Mouse (Mus musculus): ENCODE data around the gene Sdhaf2. TPM values are rescaled to one million over a fixed set of nuclear protein-coding genes. Genes with fewer than 3 reads are reported as not detected.

The Sdhaf2 gene
- polyA plus RNA-seq, 1 experiment from 2014 or later = 70.1 TPM

- DNase-seq (ENCODE audit: low spot score) = no peak
Measured at GRCm38 (mm10) chr19:10500581-10500980, 25.4 kb downstream of the Sdhaf2 start.

GRCm38 (mm10) chr19:10497512-10498160 is 28.3 kb downstream of the Sdhaf2 start:
- DNase-seq (ENCODE audit: low spot score) = no peak

GRCm38 (mm10) chr19:10496976-10497375 is 29.0 kb downstream of the Sdhaf2 start:
- DNase-seq (ENCODE audit: low spot score) = no peak

GRCm38 (mm10) chr19:10495670-10496069 is 30.3 kb downstream of the Sdhaf2 start:
- no peak for DNase-seq (ENCODE audit: low spot score)

- peak; percentile 49 for DNase-seq (ENCODE audit: low spot score)
Measured at GRCm38 (mm10) chr19:10486264-10486738, 39.6 kb downstream of the Sdhaf2 start.

- no peak for DNase-seq (ENCODE audit: low spot score)
Measured at GRCm38 (mm10) chr19:10482703-10483102, 43.2 kb downstream of the Sdhaf2 start, which contains the start of gene Ppp1r32. TSS of gene Ppp1r32 (minus strand) at chr19:10482928.

GRCm38 (mm10) chr19:10479541-10479940 is 46.4 kb downstream of the Sdhaf2 start:
- DNase-seq (ENCODE audit: low spot score) = peak; percentile 68

- DNase-seq (ENCODE audit: low spot score) = no peak
Measured at GRCm38 (mm10) chr19:10473779-10474178, 52.2 kb downstream of the Sdhaf2 start.

- DNase-seq (ENCODE audit: low spot score) = no peak
Measured at GRCm38 (mm10) chr19:10472958-10473357, 53.0 kb downstream of the Sdhaf2 start.

- no peak for DNase-seq (ENCODE audit: low spot score)
Measured at GRCm38 (mm10) chr19:10469171-10469658, 56.7 kb downstream of the Sdhaf2 start.

GRCm38 (mm10) chr19:10464427-10464826 is 61.5 kb downstream of the Sdhaf2 start:
- DNase-seq (ENCODE audit: low spot score) = no peak

GRCm38 (mm10) chr19:10461584-10461983 is 64.4 kb downstream of the Sdhaf2 start:
- DNase-seq (ENCODE audit: low spot score) = no peak

- no peak for DNase-seq (ENCODE audit: low spot score)
Measured at GRCm38 (mm10) chr19:10459907-10460306, 66.0 kb downstream of the Sdhaf2 start.

- no peak for DNase-seq (ENCODE audit: low spot score)
Measured at GRCm38 (mm10) chr19:10458096-10458495, 67.8 kb downstream of the Sdhaf2 start.

- DNase-seq (ENCODE audit: low spot score) = peak; percentile 25
Measured at GRCm38 (mm10) chr19:10457484-10457800, 68.5 kb downstream of the Sdhaf2 start.

- peak; percentile 74 for DNase-seq (ENCODE audit: low spot score)
Measured at GRCm38 (mm10) chr19:10456752-10457483, 69.0 kb downstream of the Sdhaf2 start, which contains the start of gene Lrrc10b. TSS of gene Lrrc10b (minus strand) at chr19:10457473.

GRCm38 (mm10) chr19:10455437-10455806 is 70.5 kb downstream of the Sdhaf2 start:
- DNase-seq (ENCODE audit: low spot score) = no peak

GRCm38 (mm10) chr19:10454718-10455436 is 71.1 kb downstream of the Sdhaf2 start:
- DNase-seq (ENCODE audit: low spot score) = no peak

Measured in thymus, postnatal 0 days (tissue).